Mouse (Mus musculus) forebrain, embryonic 15.5 days (tissue): ENCODE results near the gene Atp6v0c. TPM values are rescaled to one million over a fixed set of nuclear protein-coding genes. Genes with fewer than 3 reads are reported as not detected.

Source experiments
- ATAC-seq: fragments of 200-750 bp; cut with Nextera tagmentation; replicated peaks from 2 replicates; pipeline ENCODE4 v1.8.0; 2017; ENCODE audit warnings: mild to moderate bottlenecking, moderate TSS enrichment, moderate library complexity
- H3K27ac ChIP-seq: fragments of 300-500 bp; sonication (generic); replicated peaks from 2 replicates; pipeline ENCODE4 v1.5.1; 2015; ENCODE audit warnings: mild to moderate bottlenecking, inconsistent platforms
- H3K27me3 ChIP-seq: fragments of 300-500 bp; sonication (generic); 2 replicates; pipeline ENCODE4 v1.6.1; 2015; ENCODE audit warnings: inconsistent platforms
- H3K36me3 ChIP-seq: fragments of 300-500 bp; sonication (generic); 2 replicates; pipeline ENCODE4 v1.6.1; 2015; ENCODE audit warnings: mild to moderate bottlenecking, inconsistent platforms
- H3K4me1 ChIP-seq: fragments of 300-500 bp; sonication (generic); 2 replicates; pipeline ENCODE4 v1.6.1; 2015; ENCODE audit warnings: inconsistent platforms
- H3K4me2 ChIP-seq: fragments of 300-500 bp; sonication (generic); replicated peaks from 2 replicates; pipeline ENCODE4 v1.6.1; 2015; ENCODE audit warnings: mild to moderate bottlenecking, inconsistent platforms
- H3K4me3 ChIP-seq: fragments of 300-500 bp; sonication (generic); 2 replicates; pipeline ENCODE4 v1.5.1; 2015; ENCODE audit warnings: mild to moderate bottlenecking, inconsistent platforms
- H3K9ac ChIP-seq: fragments of 300-500 bp; sonication (generic); replicated peaks from 2 replicates; pipeline ENCODE4 v1.6.1; 2015; ENCODE audit warnings: mild to moderate bottlenecking, inconsistent platforms
- H3K9me3 ChIP-seq: fragments of 300-500 bp; sonication (generic); 2 replicates; pipeline ENCODE4 v1.6.1; 2016; ENCODE audit warnings: inconsistent platforms
- WGBS: fragments of 180-500 bp; shearing (Covaris S2); methylation state at CpG from one replicate; pipeline ENCODE4 v1.1.7; 2015; ENCODE audit warnings: mixed read lengths; 5-methylcytosine and 5-hydroxymethylcytosine counted together
- polyA plus RNA-seq: library from polyadenylated mRNA; unstranded; fragments of >200 nt; fragmentation: Nextera tagmentation; extraction: Ambion mirVana; gene quantifications from 2 replicates; pipeline ENCODE4 v1.2.1, GENCODE M21; 2015

Atp6v0c gene
- polyA plus RNA-seq, 1 experiment from 2014 or later: 917 TPM

DNA sequence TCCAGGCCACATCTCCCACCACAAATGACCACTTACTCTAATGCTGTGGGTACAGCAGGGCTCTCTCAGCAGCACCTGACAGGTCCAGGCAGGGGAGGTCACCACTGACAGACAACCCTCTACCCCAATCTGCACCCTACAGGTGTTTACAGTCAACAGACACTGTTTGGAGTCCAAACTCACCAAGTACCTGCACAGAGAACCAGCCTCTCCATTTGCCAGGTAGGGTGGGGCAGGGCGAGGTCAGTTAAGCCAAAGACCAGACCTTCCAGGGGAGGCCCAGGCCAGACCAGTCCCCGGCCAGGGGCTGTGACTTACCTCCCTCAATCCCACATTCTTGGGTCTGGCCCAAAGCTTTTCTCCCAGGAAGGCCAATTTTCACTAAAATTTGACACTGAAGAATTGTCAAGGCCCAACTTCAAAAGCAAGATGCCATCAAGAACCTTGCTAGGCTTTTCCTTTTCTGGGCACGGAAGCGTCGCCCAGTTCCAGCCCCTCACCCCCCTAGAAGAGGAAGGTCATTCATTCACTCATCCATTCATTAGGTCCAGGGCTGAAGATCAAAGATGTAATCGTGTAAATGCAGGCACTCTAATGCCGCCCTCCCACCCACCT, 1.5 kb downstream of the Atp6v0c start:
- H3K4me1 ChIP-seq: peaks cover 36% of the 10 kb centered on the region
- H3K4me2 ChIP-seq: peak overlapping the region; percentile 91
- H3K4me3 ChIP-seq: peak overlapping the region; percentile 95
- H3K9me3 ChIP-seq: no peaks in the 10 kb centered on the region
- 54% methylated on average over 7 of the region's 7 CpGs for WGBS
- no peak for ATAC-seq
- H3K27me3 ChIP-seq: no peaks in the 10 kb centered on the region
- peak overlapping the region; percentile 96 for H3K9ac ChIP-seq
- peak overlapping the region; percentile 99 for H3K27ac ChIP-seq
- H3K36me3 ChIP-seq: peaks cover 16% of the 10 kb centered on the region; the same call in 1 of the 2 replicates

DNA sequence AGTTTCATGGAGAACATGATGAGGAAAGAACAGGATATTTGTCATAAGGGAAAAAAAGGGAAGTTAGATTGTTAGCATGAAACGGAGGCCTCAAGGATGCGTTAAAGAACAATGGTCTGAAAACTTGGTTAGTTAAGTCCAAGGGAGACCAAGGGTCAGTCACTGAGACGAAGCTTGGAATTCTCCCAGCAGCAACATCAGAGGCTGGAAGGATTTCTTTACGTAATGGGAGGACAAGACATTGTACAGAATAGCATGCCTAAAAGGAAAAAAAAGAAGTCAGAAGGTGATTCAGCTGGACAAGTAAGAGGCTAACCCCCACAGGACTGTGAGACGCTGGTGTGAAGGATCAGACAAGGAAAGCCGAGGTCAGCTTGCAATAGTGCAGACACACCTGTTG, 2.4 kb downstream of the Atp6v0c start:
- ATAC-seq: no peak
- peak overlapping the region; percentile 91; the same call in 1 of the 2 replicates for H3K4me2 ChIP-seq
- no peak overlapping the region for H3K27ac ChIP-seq
- peaks cover 45% of the 10 kb centered on the region for H3K4me1 ChIP-seq
- WGBS: 92% methylated on average over 6 of the region's 6 CpGs
- H3K9ac ChIP-seq: no peak overlapping the region
- H3K27me3 ChIP-seq: no peaks in the 10 kb centered on the region
- H3K9me3 ChIP-seq: no peaks in the 10 kb centered on the region
- peaks cover 16% of the 10 kb centered on the region; the same call in 1 of the 2 replicates for H3K36me3 ChIP-seq
- H3K4me3 ChIP-seq: peak overlapping the region; percentile 95; the same call in 1 of the 2 replicates

DNA sequence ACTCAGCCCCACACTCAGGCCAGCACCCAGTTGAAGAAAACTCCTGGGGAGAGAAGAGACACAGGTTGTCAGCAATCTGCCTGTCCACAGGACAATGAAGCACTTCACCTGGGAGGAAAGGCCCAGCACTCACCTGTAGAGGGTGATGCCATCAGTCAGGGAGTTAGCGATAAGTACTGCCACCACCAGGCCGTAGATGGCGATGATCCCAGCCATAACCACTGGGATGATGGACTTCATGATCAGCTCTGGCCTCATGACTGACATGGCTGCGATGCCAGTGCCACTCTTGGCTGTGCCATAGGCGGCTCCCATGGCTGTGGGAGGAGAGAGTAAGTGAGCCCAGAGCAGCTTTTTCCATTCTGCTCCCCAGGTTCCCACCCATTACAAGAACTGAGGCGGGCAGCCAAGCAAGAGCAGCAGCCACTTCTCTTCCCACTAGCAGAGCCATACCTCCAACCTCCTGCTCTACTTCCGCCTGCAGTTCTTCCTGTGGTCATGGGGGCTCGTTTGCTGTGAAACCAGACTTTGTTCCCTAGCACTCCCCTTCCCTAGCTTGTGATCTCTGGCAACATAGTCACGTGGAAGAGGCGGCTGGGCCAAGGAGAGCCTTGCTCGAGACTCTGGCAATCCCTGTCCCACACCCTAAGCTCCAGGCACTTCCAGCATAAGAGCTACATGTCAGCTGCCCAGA, 4.8 kb downstream of the Atp6v0c start:
- Histone ChIP-seq H3K9ac (no peak overlapping the region), H3K36me3 (peaks cover 16% of the 10 kb centered on the region; the same call in 1 of the 2 replicates), H3K4me3 (no peak overlapping the region), H3K27ac (no peak overlapping the region), H3K4me1 (peaks cover 42% of the 10 kb centered on the region), H3K27me3 (no peaks in the 10 kb centered on the region), H3K4me2 (no peak overlapping the region), H3K9me3 (no peaks in the 10 kb centered on the region)
- 79% methylated on average over 11 of the region's 11 CpGs for WGBS
- ATAC-seq: no peak

DNA sequence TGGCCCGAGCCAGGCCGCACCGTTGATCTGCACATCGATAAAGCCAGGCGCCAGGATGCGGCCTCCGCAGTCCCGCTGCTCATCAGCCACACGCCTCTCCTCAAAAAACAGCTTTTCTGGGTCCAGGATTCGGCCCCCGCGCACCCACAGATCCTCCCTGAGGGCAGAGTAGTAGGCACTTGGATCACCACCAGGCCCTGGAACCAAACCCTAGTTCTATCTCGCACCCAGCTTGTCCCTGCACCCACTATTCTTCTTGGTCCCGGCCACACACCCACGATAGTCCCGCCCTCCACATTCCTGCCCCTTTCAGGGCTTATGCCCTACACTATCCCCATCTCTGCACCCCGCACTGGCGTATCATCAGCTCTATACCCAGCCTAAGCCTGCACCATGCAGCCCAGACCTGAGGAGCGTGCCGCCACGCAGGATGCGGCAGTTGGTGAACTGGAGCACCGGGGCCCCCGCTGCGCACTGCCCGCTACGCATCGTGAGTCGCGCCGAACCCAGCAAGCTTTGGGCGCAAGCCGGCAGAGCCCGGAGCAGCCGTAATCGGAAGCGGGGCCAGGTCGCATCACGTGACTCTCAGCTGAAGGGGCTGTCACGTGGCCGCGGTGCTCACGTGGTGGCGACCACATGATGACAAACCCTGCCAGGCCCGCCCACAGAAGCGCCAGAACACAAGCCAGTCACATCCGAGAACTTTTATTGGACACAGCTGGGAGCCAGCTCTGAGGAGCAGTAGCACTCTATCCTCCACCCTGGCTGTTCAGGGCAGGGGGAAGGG, 6.1 kb downstream of the Atp6v0c start, which contains the start of gene Amdhd2:
Amdhd2 (minus strand) TSS at position 591 of the 787 bp plus-strand sequence.
- peaks cover 16% of the 10 kb centered on the region; the same call in 1 of the 2 replicates for H3K36me3 ChIP-seq
- H3K4me2 ChIP-seq: peak within 1 kb of the TSS; percentile 87
- H3K9me3 ChIP-seq: no peaks in the 10 kb centered on the region
- WGBS: under 1% methylated on average over 47 of the region's 47 CpGs
- peak within 1 kb of the TSS; percentile 73 for H3K4me3 ChIP-seq
- peak within 1 kb of the TSS; percentile 78 for H3K9ac ChIP-seq
- H3K27me3 ChIP-seq: no peaks in the 10 kb centered on the region
- peak within 1 kb of the TSS; percentile 84 for H3K27ac ChIP-seq
- peak; percentile 94 for ATAC-seq
- H3K4me1 ChIP-seq: peaks cover 37% of the 10 kb centered on the region

DNA sequence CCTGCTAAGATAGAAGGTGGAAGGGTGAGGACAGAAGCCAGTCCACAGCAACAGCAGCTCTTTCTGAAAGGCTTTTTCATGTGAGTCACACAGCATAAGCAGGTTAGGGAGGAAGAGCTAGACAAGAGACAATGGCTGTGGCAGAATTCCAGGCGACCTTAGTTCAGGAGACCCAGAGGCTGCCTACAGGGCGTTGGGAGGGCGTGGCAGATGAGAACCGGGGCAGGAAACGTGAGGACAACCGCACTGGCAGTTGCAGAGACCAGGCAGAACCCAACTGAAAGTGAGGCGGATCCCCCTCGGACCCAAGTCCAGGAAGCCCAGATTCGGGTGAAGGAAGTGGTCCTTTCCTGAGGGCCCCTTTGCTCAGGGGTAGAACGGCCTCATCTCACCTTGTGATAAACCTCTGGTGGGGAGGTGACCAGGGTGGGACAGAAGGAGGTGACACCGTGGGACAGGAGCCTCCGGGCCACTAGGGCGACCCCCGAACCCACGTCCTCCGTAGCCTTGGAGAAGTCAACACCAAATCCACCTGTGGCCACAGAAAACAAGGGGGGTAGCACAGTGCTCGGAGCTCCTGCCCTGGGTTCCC, 6.8 kb downstream of the Atp6v0c start:
- peaks cover 16% of the 10 kb centered on the region; the same call in 1 of the 2 replicates for H3K36me3 ChIP-seq
- peak overlapping the region; percentile 87 for H3K4me2 ChIP-seq
- no peaks in the 10 kb centered on the region for H3K9me3 ChIP-seq
- ATAC-seq: peak; percentile 36; the same call in 1 of the 2 replicates
- peak overlapping the region; percentile 78 for H3K9ac ChIP-seq
- H3K4me1 ChIP-seq: peaks cover 31% of the 10 kb centered on the region
- peak overlapping the region; percentile 84; the same call in 1 of the 2 replicates for H3K27ac ChIP-seq
- peak overlapping the region; percentile 73 for H3K4me3 ChIP-seq
- H3K27me3 ChIP-seq: no peaks in the 10 kb centered on the region
- 33% methylated on average over 17 of the region's 17 CpGs for WGBS

DNA sequence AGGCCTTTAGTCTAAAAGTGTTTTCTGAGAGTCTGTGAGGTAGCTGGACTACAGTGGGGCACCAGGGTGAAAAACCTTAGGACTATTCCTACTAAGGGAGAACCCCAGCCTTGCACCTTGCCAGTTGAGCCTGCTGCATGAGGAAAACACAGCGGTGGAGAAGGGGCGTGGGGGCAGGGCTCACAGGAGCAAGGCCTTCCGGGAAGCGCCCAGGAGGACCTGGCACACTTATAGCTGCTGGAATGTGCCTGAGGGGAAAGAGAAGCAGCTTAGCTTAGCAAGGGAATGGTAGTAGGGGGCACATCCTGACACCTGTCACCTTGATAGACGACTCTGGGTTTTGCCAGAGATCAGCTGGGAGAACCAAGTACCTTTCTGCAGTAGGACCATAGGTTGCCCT, 8.0 kb downstream of the Atp6v0c start:
- Histone ChIP-seq H3K27me3 (no peaks in the 10 kb centered on the region), H3K9me3 (no peaks in the 10 kb centered on the region), H3K4me2 (no peak overlapping the region), H3K4me3 (no peak overlapping the region), H3K27ac (no peak overlapping the region), H3K9ac (no peak overlapping the region), H3K4me1 (peaks cover 18% of the 10 kb centered on the region), H3K36me3 (peaks cover 8% of the 10 kb centered on the region; the same call in 1 of the 2 replicates)
- WGBS: 87% methylated on average over 5 of the region's 5 CpGs
- ATAC-seq: no peak

DNA sequence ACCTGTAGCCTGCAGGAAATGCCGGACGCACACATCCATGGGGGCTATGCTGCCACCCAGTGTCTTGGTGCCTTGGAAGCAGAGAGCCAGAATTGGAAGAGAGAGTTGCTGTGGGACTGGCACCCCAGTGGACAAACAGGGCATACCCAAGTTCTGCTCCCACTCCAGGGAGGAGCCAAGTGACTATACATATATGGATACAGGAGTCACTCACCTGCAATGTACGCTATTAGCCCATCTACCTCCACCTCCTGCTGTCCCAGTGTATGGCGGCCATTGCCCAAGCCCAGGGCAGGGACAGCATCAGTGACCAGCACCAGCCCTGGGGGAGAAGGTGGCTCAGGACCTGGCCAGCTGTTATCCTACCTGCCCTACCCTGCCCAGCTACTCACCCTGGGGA, 12.0 kb downstream of the Atp6v0c start:
- H3K27ac ChIP-seq: no peak overlapping the region
- no peak for ATAC-seq

DNA sequence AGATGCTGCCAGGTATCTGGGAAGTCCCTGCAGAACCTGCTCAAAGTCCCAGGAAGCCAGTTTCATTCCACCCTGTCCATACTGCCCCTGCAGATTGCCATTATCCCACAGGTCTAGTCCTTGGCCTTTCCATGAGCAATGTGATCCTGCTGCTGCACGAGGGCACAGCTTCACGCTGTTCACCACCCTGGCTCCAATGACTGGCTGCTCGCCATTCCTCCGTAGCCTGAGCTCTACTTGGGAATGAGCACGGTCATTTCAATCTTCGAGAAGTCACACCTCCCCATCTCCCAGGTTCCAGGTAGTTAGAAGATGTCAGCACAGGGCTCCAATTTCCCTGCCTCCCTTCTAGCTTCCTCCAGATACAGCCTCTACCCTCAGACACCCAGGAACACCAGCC, 12.4 kb downstream of the Atp6v0c start:
- ATAC-seq: no peak
- Histone ChIP-seq H3K27me3 (no peaks in the 10 kb centered on the region), H3K36me3 (no peaks in the 10 kb centered on the region), H3K27ac (no peak overlapping the region), H3K9me3 (no peaks in the 10 kb centered on the region), H3K9ac (no peak overlapping the region), H3K4me1 (0 out of 2 replicates have a peak, but pooled peaks cover 3% of the 10 kb centered on the region), H3K4me2 (no peak overlapping the region), H3K4me3 (no peak overlapping the region)
- 88% methylated on average over 6 of the region's 6 CpGs for whole genome bisulfite sequencing

More for the DNA sequence above, 12.0 kb downstream of the Atp6v0c start:
- Histone ChIP-seq H3K4me2 (no peak overlapping the region), H3K27me3 (no peaks in the 10 kb centered on the region), H3K9me3 (no peaks in the 10 kb centered on the region), H3K4me1 (peaks cover 7% of the 10 kb centered on the region), H3K36me3 (no peaks in the 10 kb centered on the region), H3K9ac (no peak overlapping the region), H3K4me3 (no peak overlapping the region)
- WGBS: 94% methylated on average over 4 of the region's 4 CpGs

DNA sequence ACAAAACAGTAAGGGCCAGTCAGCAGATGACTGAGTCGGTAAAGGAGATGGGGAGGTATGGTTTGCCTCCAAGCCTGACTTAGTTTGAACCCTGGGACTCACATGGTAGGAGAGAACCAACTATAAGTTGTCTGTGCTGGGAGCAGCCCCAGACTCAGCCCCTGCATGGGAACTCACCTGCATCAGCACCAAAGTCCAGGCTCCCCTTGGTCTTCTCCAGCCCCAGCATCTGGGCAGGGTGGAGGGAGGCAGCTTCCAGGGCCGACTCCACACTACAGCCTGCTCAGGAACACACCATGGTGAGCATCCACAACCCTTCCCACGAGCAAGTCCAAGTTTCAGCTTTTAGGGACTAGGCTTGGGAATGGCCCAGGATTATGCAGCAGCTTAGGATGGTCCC, 13.1 kb downstream of the Atp6v0c start:
- Histone ChIP-seq H3K9ac (no peak overlapping the region), H3K36me3 (no peaks in the 10 kb centered on the region), H3K9me3 (no peaks in the 10 kb centered on the region), H3K27me3 (no peaks in the 10 kb centered on the region), H3K4me2 (no peak overlapping the region), H3K27ac (no peak overlapping the region), H3K4me1 (peaks cover 5% of the 10 kb centered on the region), H3K4me3 (no peak overlapping the region)
- 94% methylated on average over 3 of the region's 3 CpGs for WGBS
- no peak for ATAC-seq

DNA sequence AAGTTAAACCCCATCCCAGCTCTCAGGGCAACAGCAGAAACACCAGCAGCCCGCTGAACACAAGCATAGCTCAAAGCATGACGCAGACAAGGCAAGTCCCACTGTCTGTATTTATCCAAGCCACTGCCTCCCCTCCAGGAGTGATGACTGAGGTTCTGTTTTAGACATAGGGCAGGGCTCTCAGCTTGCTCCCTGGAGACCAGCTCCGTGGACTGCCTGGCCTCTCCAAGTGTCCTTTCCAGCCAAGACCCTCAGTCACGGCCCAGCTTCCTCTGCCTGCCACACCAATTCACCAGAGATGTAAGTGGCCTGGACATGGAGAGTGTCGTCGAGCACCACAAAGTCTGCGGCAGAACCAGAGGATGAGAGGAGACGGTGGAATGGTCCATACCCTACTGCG, 13.8 kb downstream of the Atp6v0c start:
- Histone ChIP-seq H3K4me3 (no peak overlapping the region), H3K4me1 (peaks cover 5% of the 10 kb centered on the region), H3K9ac (no peak overlapping the region), H3K36me3 (no peaks in the 10 kb centered on the region), H3K27me3 (no peaks in the 10 kb centered on the region), H3K27ac (no peak overlapping the region), H3K9me3 (no peaks in the 10 kb centered on the region), H3K4me2 (no peak overlapping the region)
- no peak for ATAC-seq
- 94% methylated on average over 9 of the region's 9 CpGs for WGBS

DNA sequence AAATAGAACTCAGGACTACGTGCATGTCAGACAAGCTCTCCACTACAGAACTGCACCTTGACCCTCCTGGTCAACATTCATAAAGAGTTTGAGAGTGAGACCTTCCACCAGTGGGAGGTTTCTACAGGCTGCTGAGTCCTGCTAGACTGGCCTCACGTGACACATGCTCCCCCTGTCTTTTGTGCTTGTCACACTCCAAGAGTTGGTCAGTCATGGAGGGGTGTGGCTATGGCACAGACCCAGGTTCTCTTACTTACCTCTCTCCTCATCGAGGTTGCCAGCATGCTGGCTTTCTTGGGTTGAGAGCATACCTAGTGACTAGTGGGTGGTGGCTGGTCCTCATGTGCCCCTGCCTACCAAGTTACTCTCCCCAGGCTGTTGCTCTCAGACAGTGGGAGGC, 15.0 kb downstream of the Atp6v0c start:
- ATAC-seq: no peak
- no peak overlapping the region for H3K27ac ChIP-seq
- H3K4me2 ChIP-seq: no peak overlapping the region
- WGBS: 73% methylated on average over 3 of the region's 3 CpGs
- H3K36me3 ChIP-seq: no peaks in the 10 kb centered on the region
- H3K27me3 ChIP-seq: no peaks in the 10 kb centered on the region
- H3K9me3 ChIP-seq: no peaks in the 10 kb centered on the region
- no peak overlapping the region for H3K4me3 ChIP-seq
- H3K9ac ChIP-seq: no peak overlapping the region
- H3K4me1 ChIP-seq: peaks cover 5% of the 10 kb centered on the region
